Mouse (Mus musculus): ENCODE data around the gene Thbs1. TPM values are rescaled to one million over a fixed set of nuclear protein-coding genes. Genes with fewer than 3 reads are reported as not detected.

The Thbs1 gene
- polyA plus RNA-seq, 1 experiment from 2014 or later: 5.9 TPM

DNA sequence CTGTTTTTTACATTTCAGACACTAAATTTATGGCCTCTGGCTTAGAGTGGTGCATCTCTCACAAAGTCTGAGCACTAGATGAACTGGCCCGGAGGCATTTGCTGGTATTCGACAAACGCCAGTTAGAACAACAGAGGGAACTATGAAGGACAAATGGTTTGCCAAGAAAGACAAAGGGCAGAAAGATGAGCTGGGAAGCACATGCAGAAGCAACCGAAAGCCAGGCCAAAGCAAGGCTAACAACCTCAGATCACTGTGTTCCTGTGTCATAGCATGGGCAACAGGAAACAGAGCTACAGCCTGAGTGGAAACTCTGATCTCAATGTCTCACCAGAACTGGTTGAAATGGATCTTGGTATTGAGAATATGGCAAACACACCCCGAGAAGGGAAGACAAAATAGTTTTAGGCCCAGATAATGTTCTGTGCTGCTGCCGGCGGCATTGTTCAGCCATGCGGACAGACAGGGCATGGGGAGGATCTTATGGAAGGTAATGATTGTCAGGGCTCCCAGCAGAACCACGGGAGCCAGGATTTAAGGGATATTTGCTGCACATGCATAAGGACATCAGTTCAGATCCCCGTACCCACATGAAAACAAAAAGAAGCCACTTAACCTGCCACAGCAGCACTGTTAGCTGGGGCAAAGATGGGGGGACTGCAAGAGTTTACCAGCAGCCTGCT lies 24.5 kb upstream of the Thbs1 start:
- Histone ChIP-seq H3K27me3 (no peaks in the 10 kb centered on the region), H3K9ac (no peak overlapping the region), H3K27ac (no peak overlapping the region), H3K4me2 (no peak overlapping the region), H3K36me3 (ENCODE audit: poor library complexity, severe bottlenecking) (no peaks in the 10 kb centered on the region), H3K4me3 (no peak overlapping the region), H3K4me1 (no peaks in the 10 kb centered on the region), H3K9me3 (replicated peaks) (no peaks in the 10 kb centered on the region)
- 82% methylated on average over 10 of the region's 10 CpGs for WGBS
- ATAC-seq: no peak

GRCm38 (mm10) chr2:118091226-118091625 lies 20.4 kb upstream of the Thbs1 start:
- Histone ChIP-seq H3K4me1 (no peaks in the 10 kb centered on the region), H3K4me3 (no peak overlapping the region), H3K9ac (no peak overlapping the region), H3K27ac (no peak overlapping the region), H3K9me3 (replicated peaks) (no peaks in the 10 kb centered on the region), H3K27me3 (no peaks in the 10 kb centered on the region), H3K36me3 (ENCODE audit: poor library complexity, severe bottlenecking) (no peaks in the 10 kb centered on the region), H3K4me2 (no peak overlapping the region)
- 93% methylated on average over 5 of the region's 5 CpGs for WGBS
- ATAC-seq: no peak

DNA sequence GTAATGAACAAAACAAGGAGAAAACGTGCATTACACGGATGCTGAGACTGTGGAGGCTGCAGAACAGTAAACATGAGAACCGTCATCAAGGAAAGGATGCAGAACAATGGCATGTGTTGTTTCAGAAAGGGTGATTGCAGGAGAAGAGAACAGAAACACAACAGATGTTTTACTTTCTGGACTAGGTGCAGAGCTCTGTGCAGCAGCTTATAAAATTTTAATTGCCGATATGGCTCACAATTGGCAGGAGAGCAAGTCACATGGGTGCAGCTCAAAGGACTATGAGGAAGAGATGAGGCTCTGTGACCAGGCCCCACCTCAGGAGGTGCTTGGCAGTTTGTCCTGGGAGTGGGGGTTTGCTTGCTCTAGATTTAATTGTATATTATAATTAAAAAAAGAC lies 12.6 kb upstream of the Thbs1 start:
- WGBS: 52% methylated on average over 4 of the region's 4 CpGs
- ATAC-seq: peak; percentile 45; the same call in 1 of the 2 replicates

DNA sequence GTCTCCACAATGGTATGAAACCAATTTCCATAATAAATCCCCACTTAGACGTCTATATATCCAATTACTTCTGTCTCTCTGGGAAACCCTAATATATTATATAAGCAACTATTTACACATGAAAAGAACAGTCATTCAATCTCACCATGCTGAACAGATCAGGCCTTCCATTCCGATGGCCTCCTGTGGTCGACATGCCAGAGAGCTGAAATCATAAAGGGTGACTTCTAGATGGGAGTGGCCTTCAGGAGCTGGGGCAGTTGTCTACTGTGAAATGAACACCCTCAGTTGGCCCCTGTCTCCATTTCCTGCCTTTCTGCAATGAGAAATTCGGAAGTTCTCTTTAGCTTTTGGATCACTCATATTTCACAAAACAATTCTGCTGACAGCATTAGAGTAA lies 9.5 kb upstream of the Thbs1 start:
- H3K4me3 ChIP-seq: no peak overlapping the region
- H3K9me3 ChIP-seq (replicated peaks): no peaks in the 10 kb centered on the region
- no peak overlapping the region for H3K9ac ChIP-seq
- no peaks in the 10 kb centered on the region for H3K27me3 ChIP-seq
- H3K36me3 ChIP-seq (ENCODE audit: poor library complexity, severe bottlenecking): no peaks in the 10 kb centered on the region
- no peak overlapping the region for H3K4me2 ChIP-seq
- WGBS: 46% methylated on average over 4 of the region's 4 CpGs
- no peak overlapping the region for H3K27ac ChIP-seq
- H3K4me1 ChIP-seq: no peaks in the 10 kb centered on the region; the same call in 1 of the 2 replicates
- ATAC-seq: no peak

More for the DNA sequence above, 12.6 kb upstream of the Thbs1 start:
- no peak overlapping the region for H3K27ac ChIP-seq
- H3K4me1 ChIP-seq: no peaks in the 10 kb centered on the region; the same call in 1 of the 2 replicates
- H3K9ac ChIP-seq: no peak overlapping the region
- H3K4me2 ChIP-seq: no peak overlapping the region
- H3K36me3 ChIP-seq (ENCODE audit: poor library complexity, severe bottlenecking): no peaks in the 10 kb centered on the region
- no peaks in the 10 kb centered on the region for H3K9me3 ChIP-seq (replicated peaks)
- H3K4me3 ChIP-seq: no peak overlapping the region
- H3K27me3 ChIP-seq: no peaks in the 10 kb centered on the region

- Histone ChIP-seq H3K4me3 (peak overlapping the region; percentile 52), H3K36me3 (ENCODE audit: poor library complexity, severe bottlenecking) (no peaks in the 10 kb centered on the region), H3K4me1 (peaks cover 18% of the 10 kb centered on the region), H3K9me3 (replicated peaks) (no peaks in the 10 kb centered on the region), H3K27ac (no peak overlapping the region), H3K4me2 (peak overlapping the region; percentile 91), H3K9ac (peak overlapping the region; percentile 45; the same call in 1 of the 2 replicates), H3K27me3 (peaks cover 10% of the 10 kb centered on the region)
- 37% methylated on average over 17 of the region's 17 CpGs for WGBS
- peak; percentile 46 for ATAC-seq
These were observed 1.3 kb upstream of the Thbs1 start for GRCm38 (mm10) chr2:118110225-118110915.

- H3K27me3 ChIP-seq: peaks cover 10% of the 10 kb centered on the region
- H3K9ac ChIP-seq: peak overlapping the region; percentile 68
- WGBS: under 1% methylated on average over 16 of the region's 16 CpGs
- ATAC-seq: peak; percentile 83
- H3K4me3 ChIP-seq: peak overlapping the region; percentile 52
- H3K4me1 ChIP-seq: peaks cover 25% of the 10 kb centered on the region
- H3K4me2 ChIP-seq: peak overlapping the region; percentile 91
- no peak overlapping the region for H3K27ac ChIP-seq
- no peaks in the 10 kb centered on the region for H3K9me3 ChIP-seq (replicated peaks)
- no peaks in the 10 kb centered on the region for H3K36me3 ChIP-seq (ENCODE audit: poor library complexity, severe bottlenecking)
These were observed 574 bp upstream of the Thbs1 start for GRCm38 (mm10) chr2:118111116-118111487.

DNA sequence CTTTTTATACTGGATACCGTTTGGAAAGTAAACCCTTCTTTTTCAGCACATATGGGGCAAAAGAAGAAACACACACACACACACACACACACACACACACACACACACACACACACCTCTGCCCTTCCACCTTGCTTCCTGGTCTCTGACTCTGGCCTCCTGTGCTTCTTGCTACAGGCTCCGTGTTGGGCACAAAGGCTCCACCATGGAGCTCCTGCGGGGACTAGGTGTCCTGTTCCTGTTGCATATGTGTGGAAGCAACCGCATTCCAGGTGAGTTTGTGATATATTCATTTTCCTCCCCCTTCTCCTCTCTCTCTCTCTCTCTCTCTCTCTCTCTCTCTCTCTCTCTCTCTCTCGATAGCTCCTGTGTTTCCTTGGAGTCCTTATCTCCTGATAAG lies 762 bp downstream of the Thbs1 start:
- no peaks in the 10 kb centered on the region for H3K36me3 ChIP-seq (ENCODE audit: poor library complexity, severe bottlenecking)
- WGBS: 29% methylated on average over 5 of the region's 5 CpGs

GRCm38 (mm10) chr2:118112846-118113479 lies 1.3 kb downstream of the Thbs1 start:
- Histone ChIP-seq H3K36me3 (ENCODE audit: poor library complexity, severe bottlenecking) (no peaks in the 10 kb centered on the region; the same call in 1 of the 2 replicates), H3K9ac (no peak overlapping the region), H3K4me1 (peaks cover 25% of the 10 kb centered on the region), H3K9me3 (replicated peaks) (no peaks in the 10 kb centered on the region), H3K4me3 (peak overlapping the region; percentile 52), H3K27ac (no peak overlapping the region), H3K27me3 (peaks cover 10% of the 10 kb centered on the region), H3K4me2 (peak overlapping the region; percentile 91)
- no peak for ATAC-seq
- 56% methylated on average over 21 of the region's 21 CpGs for WGBS

More for the DNA sequence above, 762 bp downstream of the Thbs1 start:
- no peaks in the 10 kb centered on the region for H3K9me3 ChIP-seq (replicated peaks)
- H3K4me1 ChIP-seq: peaks cover 25% of the 10 kb centered on the region
- no peak for ATAC-seq
- no peak overlapping the region; the same call in 1 of the 2 replicates for H3K9ac ChIP-seq
- peaks cover 10% of the 10 kb centered on the region for H3K27me3 ChIP-seq
- peak overlapping the region; percentile 52 for H3K4me3 ChIP-seq
- H3K4me2 ChIP-seq: peak overlapping the region; percentile 91
- no peak overlapping the region for H3K27ac ChIP-seq

GRCm38 (mm10) chr2:118113808-118114524 lies 2.3 kb downstream of the Thbs1 start:
- 46% methylated on average over 8 of the region's 8 CpGs for WGBS
- peaks cover 10% of the 10 kb centered on the region for H3K27me3 ChIP-seq
- no peak for ATAC-seq
- H3K4me2 ChIP-seq: peak overlapping the region; percentile 91
- no peak overlapping the region for H3K27ac ChIP-seq
- peaks cover 25% of the 10 kb centered on the region for H3K4me1 ChIP-seq
- no peak overlapping the region for H3K9ac ChIP-seq
- peak overlapping the region; percentile 3; the same call in 1 of the 2 replicates for H3K4me3 ChIP-seq
- H3K9me3 ChIP-seq (replicated peaks): no peaks in the 10 kb centered on the region
- H3K36me3 ChIP-seq (ENCODE audit: poor library complexity, severe bottlenecking): peaks cover 3% of the 10 kb centered on the region

DNA sequence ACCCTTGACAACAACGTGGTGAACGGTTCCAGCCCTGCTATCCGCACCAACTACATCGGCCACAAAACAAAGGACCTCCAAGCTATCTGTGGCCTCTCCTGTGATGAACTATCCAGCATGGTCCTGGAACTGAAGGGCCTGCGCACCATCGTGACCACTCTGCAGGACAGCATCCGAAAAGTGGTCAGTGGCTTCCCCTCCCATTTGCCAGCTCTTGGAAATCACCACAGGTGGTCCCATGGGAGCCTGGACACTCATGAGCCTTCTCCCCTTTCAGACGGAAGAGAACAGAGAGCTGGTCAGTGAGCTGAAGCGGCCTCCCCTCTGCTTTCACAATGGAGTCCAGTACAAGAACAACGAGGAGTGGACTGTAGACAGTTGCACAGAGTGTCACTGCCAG lies 3.0 kb downstream of the Thbs1 start:
- no peak overlapping the region for H3K27ac ChIP-seq
- no peaks in the 10 kb centered on the region for H3K9me3 ChIP-seq (replicated peaks)
- H3K36me3 ChIP-seq (ENCODE audit: poor library complexity, severe bottlenecking): peaks cover 10% of the 10 kb centered on the region
- H3K4me3 ChIP-seq: no peak overlapping the region
- H3K27me3 ChIP-seq: peaks cover 10% of the 10 kb centered on the region
- no peak overlapping the region for H3K9ac ChIP-seq
- WGBS: 74% methylated on average over 10 of the region's 10 CpGs
- H3K4me2 ChIP-seq: peak overlapping the region; percentile 91
- ATAC-seq: no peak
- peaks cover 25% of the 10 kb centered on the region for H3K4me1 ChIP-seq

DNA sequence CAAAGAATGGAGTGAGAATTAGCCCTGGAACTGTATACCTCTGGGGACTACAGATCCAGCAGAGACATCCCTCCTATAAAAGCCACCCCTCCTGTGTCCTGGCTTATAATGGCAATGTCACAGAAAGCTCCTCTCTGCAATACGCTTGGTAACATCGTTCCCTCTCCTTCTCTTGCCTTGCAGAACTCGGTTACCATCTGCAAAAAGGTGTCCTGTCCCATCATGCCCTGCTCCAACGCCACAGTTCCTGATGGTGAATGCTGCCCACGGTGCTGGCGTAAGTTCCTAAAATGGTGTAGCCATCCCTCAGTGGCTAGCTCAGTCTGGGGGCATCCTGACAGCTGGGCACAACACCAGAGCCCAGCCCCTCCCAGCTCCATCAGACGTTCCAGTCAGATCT lies 4.0 kb downstream of the Thbs1 start:
- H3K9ac ChIP-seq: no peak overlapping the region
- no peak overlapping the region for H3K4me3 ChIP-seq
- WGBS: 80% methylated on average over 7 of the region's 7 CpGs
- peaks cover 15% of the 10 kb centered on the region for H3K36me3 ChIP-seq (ENCODE audit: poor library complexity, severe bottlenecking)
- no peak overlapping the region for H3K4me2 ChIP-seq
- ATAC-seq: no peak
- H3K27me3 ChIP-seq: peaks cover 7% of the 10 kb centered on the region
- no peak overlapping the region for H3K27ac ChIP-seq
- peaks cover 22% of the 10 kb centered on the region for H3K4me1 ChIP-seq
- no peaks in the 10 kb centered on the region for H3K9me3 ChIP-seq (replicated peaks)

DNA sequence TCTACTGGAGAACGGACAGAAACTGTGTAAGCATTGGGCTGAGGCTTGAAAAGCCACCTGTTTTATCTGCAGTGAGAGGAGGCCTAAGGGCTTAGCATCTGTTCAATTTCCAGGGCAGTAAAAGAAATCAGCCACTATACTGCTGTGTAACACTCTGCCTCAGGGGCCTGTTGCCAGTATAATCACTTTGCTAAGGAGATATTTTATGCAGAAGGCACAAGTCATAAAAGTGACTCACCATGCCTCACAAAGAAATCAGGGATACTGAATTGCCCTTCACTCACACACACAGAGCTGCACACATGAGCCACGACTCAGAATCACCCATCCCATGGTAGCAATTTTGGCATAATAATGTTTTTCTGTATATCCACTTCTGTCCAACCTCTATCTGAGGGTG lies 4.5 kb downstream of the Thbs1 start:
- peaks cover 19% of the 10 kb centered on the region for H3K4me1 ChIP-seq
- peaks cover 15% of the 10 kb centered on the region for H3K36me3 ChIP-seq (ENCODE audit: poor library complexity, severe bottlenecking)
- peaks cover 7% of the 10 kb centered on the region for H3K27me3 ChIP-seq
- no peak for ATAC-seq
- no peak overlapping the region for H3K4me3 ChIP-seq
- no peak overlapping the region for H3K9ac ChIP-seq
- no peak overlapping the region for H3K4me2 ChIP-seq
- 66% methylated on average over 2 of the region's 2 CpGs for WGBS
- H3K9me3 ChIP-seq (replicated peaks): no peaks in the 10 kb centered on the region
- H3K27ac ChIP-seq: no peak overlapping the region
